Mouse (Mus musculus) cerebellum, adult 9-10 months (tissue): Measurements from ENCODE around the gene Nip7.
A peak's percentile ranks its signal among the peaks of the same experiment; 100 is the strongest.
"Not testable (repeated sequence)": the region's sequence is repeated elsewhere in the genome, so short reads cannot be mapped to it uniquely, and the experiment has no call there.

Experiments
- DNase-seq: peaks from one replicate; pipeline ENCODE4 v3.0.0; 2022

Nip7 gene

DNA sequence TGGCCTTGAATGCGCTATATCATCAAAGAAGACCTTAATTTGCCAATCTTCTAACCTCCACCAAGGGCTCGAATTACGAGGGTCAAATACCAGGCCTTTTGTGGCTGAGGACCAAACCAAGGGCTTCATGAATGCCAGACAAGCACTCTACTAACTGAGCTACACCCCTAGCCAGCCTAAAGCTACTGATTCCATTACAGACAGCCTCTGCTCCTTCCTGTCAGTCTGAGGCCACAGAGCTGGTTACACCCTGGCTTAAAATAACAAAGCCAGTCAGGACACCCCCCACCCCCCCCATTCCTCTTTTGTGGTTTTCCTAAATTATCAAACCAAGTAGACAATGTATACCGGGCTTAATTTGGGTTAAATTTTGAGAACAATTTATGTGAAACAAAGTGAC is 17.0 kb downstream of the Nip7 start:
- DNase-seq = no peak

DNA sequence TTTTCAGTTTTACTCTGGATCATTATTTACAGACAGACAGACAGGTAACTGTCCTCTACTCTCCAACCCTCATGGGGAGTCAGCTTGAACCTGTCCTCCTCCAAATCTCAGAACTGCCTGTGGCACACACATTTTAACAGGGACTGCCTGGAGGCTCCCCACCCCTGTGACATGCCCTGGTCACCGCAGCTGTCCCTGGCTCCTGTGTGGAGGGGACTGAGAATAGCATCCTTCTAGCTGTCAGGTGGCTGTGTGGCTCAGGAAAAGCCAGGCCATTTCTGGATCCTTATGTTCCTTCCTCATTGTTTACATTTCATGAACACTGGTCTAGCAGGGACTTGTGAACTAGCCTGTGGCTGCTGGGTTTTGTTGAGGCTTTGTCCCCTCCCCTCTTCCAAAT is 17.5 kb downstream of the Nip7 start:
- DNase-seq = no peak

DNA sequence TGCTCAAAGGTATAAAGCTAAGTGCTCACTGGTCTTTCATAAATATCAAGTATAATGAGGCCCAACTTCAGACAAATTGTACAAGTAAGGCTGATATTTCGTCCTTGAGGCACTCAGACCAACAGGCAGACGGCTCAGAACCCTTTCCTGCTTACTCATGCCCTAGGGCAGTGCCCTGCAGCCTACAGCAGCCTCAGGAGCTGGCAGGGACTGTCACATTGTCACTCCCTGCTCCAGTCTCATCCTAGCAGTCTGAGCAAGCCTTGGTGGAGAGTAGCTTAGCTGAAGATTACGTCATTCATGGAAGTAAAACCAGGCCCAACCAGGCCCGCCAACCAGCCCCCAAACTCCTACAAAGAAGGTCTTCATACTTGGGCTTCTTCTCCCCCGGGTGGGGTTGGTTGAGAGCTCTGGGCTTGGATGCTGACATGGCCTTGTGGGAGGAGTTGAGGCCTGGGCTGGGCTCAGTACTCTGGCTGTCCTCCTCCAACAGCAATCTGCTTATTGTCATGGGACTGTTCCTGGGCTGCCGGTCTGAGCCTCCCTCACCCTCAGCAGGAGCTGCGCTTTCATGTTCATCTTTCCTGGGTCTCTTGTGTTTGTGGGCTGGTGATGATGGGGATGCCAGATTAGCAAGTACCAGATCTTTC is 19.7 kb downstream of the Nip7 start:
- DNase-seq = no peak

DNA sequence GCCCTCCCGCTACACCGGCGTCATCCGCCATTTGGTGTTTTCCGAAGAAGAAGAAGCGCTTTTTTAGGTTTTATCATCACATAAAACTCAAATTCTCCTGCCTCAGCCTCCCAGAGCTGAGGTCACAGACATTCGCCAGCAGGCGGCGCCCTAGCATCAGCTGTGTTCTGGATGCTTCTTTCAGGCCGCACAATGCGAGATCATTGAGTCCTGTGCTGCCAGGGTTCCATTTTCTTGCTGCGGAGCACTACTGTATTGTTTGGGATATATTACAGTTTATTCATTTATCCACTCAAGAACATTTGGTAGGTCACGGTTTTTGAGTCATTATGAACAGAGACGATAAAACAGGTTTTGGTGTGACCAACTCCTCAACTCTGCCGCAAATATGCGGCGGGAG is 28.7 kb downstream of the Nip7 start:
- DNase-seq = no peak

DNA sequence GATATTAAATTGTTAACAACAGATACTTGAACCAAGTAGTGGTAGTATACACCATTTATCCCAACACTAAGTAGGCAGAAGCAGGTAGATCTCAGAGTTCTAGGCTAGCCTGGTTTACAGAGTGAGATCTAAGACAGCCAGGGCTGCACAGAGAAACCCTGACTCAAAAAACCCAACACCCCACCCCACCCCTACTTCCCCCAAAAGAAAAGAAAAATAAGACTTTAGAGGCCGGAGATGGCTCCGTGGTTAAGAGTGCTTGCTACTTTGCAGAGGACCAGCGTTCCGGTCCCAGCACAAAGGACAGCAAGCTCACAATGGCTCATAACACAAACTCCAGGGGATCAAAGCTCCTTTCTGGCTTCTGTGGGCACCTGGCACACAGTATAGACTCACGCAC is 29.3 kb downstream of the Nip7 start:
- DNase-seq = no peak

DNA sequence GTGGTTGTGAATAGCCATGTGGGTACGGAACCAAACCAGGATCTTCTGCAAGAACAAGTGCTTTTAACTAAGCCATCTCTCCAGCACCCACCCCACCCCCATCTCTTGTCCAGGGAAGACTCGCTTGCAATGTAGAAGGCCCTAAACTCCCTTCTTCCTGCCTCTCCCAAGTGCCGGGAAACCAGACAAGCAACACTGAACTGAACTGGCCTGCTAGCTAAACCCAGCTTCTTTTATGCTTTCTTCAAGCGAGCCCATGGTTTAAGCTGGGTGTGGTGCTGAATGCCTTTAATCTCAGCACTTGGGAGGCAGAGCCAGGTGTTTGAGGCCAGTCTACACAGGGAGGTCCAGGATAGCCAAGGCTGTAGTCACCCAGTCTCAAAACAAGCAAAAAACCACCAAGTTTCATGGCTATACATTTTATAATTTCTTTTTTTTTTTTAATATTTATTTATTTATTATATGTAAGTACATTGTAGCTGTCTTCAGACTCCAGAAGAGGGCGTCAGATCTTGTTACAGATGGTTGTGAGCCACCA is 31.9 kb downstream of the Nip7 start:
- DNase-seq = no peak

GRCm38 (mm10) chr8:107090531-107090930 is 33.9 kb downstream of the Nip7 start:
- DNase-seq = no peak

GRCm38 (mm10) chr8:107095717-107096365 is 39.2 kb downstream of the Nip7 start:
- DNase-seq = no peak

DNA sequence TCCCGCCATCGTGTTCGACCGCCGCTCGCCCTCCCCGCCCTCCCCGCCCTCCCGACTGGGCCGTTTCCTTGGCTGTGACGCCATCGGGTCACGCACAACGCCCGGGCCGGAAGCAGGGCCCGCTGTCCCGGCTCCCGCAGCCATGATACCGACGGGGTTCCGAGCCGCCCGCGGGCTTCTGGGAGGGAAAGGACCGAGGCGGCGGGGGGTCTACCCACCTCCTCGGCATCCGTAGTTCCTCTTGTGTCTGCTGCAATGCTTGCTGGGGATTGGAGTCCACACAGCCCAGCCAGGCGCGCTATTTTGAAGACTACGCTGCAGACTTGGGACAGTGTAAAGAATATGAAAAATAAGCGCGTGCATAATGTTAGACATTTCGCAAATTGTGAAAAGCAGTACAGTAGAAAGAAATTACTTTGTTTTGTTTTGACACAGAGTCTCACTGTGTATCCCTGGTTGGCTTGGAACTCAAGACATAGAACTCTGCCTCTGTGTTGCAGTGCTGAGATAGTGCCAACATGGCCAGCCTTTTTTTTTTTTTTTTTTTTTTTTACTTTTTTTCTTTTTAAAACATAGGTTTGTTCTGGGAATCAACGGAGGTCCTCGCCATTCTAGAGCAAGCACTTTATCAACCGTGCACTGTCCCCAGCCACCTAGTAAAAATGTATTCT is 39.8 kb downstream of the Nip7 start, which contains the start of gene Terf2:
TSS of gene Terf2 (minus strand) at position 182 of the 671 bp plus-strand sequence.
- DNase-seq = peak; percentile 97

DNA sequence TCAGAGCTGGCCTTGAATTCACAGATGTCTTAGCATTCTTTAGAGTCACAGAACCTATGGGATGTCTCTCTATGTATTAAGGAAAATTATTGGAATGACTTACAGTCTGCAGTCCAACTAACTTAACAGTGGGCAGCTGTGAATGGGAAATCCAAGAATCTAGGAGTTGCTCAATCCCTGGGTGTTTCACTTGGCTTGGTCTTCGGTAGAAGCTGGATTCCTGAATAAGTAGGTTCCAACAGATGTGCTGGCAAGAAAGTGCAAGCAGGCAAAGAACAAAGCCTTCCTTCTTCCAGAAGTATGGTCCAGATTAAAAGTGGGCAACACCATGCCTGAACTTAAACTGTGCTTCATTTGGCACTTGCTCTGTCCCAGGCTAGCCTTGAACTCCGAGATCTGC is 44.0 kb downstream of the Nip7 start:
- no peak for DNase-seq

- DNase-seq = peak; percentile 61
Measured at GRCm38 (mm10) chr8:107104547-107104946, 47.9 kb downstream of the Nip7 start.

DNA sequence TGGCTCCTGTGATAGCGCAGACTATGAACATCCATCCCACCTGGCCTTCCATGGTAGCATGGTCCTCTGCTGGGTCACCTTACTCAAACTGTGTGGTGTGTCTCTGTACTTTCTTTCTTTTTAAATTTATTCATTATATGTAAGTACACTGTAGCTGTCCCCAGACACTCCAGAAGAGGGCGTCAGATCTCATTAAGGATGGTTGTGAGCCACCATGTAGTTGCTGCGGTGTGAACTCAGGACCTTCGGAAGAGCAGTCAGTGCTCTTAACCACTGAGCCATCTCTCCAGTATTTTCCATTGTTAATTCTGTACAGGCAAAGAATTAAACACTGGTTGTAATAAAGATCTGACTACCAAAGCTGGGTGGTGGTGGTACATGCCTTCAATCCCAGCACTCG is 51.4 kb downstream of the Nip7 start:
- DNase-seq = not testable (repeated sequence)

DNA sequence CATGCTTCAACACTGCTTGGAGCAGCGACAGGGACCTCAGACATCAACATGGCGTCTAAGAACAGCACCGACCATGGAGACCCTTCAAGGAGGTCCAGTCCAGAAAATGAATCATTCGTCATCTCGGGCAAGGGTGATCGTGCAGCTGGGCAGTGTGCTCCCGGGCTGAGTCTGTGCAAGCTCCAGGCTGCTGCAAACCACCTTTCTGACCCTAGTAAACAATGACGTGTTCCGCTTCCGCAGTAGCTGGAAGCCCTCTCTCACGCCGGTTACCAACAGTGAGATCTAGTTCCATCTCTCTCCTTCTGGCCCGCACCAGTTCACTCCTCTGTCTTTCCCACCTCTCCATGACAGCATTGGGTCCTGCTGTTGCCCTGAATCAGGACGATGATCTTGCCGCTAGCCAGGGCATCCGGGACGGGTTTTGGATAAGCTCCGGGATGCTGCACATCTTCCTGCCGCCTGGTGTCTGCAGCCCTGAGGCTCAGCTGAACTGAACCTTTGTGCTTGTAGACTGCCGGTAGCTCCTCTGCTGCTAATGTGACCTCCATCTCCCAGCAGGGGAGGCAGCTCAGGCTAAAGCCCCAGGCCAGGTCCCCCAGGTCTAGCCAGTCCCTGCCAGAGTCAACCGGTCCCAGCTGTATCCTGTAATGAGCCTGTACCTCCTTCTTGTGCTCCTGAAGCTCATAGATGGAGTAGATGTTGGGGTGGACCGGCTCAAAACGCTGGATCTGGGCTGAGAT is 52.5 kb downstream of the Nip7 start:
- no peak for DNase-seq

- no peak for DNase-seq
Measured at GRCm38 (mm10) chr8:107109816-107110435, 53.2 kb downstream of the Nip7 start.
